Mouse (Mus musculus) gonadal fat pad, adult 2 months (tissue): Measurements from ENCODE around the gene Npat. TPM values are rescaled to one million over a fixed set of nuclear protein-coding genes. Genes with fewer than 3 reads are reported as not detected.

Source experiments
- DNase-seq: peaks from one replicate; pipeline ENCODE4 v3.0.0-alpha.2; 2012; ENCODE audit warnings: low read depth
- polyA plus RNA-seq: library from polyadenylated mRNA; depleted of rRNA; stranded (reverse); fragments of >200 nt; gene quantifications from 2 replicates; pipeline ENCODE4 v1.2.3, GENCODE M21; 2012; rRNA removed

Npat gene
- polyA plus RNA-seq = 2.9 and 6.2 TPM in 2 replicates

DNA sequence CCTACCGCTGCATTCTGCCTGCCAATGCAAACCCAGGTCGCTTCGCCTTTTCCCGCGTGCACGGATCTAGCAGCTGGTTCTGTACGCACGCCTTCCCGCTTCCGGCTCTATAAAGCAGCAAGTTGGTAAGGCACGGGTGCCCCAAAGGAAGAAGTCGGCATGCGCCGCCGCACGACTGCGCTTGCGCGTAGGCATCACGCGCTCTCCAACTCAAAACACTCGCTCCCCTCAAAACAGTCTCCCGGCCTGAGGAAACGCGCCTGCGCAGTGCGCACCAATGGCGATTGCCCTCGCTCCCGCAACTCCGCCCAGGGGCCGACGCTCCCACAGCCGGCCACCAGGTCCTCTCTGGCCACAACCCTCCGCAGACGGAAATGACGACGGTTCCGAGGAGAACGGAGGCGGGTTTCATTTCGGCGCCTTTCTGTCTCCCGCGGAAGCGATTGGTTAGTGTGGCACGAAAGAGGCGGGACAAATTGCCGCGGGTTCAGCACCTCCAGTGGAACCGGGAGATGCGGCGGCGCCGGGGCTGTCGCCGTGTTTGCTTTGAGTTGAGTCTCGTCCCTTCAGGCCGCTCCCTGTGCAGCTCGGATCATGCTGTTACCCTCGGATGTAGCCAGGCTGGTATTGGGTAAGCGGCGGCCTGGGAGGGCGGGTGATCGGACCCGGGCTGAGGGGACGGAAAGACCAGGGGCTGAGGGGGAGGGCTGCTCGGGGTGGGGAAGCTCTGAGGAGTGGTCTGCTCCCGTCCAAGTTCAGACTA, at the start of gene Npat, which contains the start of gene Atm:
Gene Npat, plus strand, starts transcription at position 490 of the 763 bp plus-strand sequence.
Gene Atm, minus strand, starts transcription at position 183 of the 763 bp plus-strand sequence.
- peak; percentile 91 for DNase-seq

DNA sequence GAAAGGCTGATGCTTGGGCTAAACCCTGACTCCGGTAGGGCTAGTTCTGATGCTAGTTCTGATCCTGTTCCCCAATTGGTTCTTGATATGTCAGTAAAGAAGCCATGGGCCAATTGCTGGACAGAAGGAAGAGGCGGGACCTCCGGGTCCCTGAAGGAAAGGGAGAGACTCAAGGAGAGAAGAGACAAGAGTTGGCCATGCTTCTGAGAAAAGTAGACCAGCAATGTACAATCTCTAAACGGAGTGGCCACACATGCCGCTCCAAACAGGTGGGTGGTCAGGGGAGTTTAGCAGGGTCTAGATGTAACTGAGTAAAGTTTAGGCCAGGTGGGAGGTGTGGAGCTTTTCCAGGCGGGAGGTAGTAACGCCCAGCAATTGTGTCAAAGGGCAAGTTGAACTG, 28.8 kb upstream of the Npat start:
- DNase-seq = no peak

DNA sequence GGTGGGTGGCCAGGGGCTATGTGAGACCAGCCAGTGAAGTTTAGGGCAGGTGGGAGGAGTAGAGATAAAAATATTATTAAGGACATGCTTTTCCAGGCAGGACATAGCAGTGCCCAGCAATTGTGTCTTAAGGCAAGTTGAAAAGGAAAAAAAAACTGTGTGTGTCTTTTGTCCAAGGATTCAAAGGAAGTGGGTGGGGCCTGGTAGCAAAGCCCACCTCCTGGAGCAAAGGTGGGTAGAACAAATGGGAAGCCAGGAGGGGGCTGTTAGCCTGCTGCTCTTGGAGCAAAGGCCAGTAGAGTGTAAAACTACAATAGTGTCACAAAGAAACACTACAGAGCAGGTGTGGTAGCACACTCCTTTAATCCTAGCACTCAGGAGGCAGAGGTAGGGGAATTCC, 22.8 kb upstream of the Npat start:
- no peak for DNase-seq

DNA sequence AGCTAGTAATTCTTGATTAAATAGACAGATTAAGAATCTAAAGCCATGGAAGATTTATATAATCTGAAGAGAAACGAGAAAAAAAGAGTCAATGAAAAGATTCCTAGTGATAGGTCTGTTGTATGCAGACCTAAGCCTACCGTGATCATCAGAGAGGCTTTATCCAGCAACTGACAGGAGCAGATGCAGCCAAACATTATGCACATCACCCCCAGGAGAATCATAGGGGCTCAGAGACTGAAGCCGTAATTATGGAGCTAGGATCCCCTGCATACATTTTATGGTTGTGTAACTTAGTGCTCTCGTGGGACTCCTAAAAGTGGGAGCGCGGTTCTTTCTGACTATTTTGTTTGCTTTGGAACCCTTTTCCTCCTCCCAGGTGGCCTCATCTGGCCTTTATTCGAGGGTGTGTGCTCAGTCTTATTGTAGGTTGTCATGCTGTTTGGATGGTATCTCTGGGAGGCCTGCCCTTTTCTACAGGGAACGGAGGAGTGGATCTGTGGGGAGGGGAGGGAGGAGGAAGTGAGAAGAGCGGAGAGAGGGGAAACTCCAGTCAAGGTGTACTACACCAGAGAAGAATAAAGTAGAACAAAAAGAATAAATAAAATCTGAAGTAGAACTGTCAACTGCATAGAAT, 19.4 kb upstream of the Npat start:
- DNase-seq = no peak

DNA sequence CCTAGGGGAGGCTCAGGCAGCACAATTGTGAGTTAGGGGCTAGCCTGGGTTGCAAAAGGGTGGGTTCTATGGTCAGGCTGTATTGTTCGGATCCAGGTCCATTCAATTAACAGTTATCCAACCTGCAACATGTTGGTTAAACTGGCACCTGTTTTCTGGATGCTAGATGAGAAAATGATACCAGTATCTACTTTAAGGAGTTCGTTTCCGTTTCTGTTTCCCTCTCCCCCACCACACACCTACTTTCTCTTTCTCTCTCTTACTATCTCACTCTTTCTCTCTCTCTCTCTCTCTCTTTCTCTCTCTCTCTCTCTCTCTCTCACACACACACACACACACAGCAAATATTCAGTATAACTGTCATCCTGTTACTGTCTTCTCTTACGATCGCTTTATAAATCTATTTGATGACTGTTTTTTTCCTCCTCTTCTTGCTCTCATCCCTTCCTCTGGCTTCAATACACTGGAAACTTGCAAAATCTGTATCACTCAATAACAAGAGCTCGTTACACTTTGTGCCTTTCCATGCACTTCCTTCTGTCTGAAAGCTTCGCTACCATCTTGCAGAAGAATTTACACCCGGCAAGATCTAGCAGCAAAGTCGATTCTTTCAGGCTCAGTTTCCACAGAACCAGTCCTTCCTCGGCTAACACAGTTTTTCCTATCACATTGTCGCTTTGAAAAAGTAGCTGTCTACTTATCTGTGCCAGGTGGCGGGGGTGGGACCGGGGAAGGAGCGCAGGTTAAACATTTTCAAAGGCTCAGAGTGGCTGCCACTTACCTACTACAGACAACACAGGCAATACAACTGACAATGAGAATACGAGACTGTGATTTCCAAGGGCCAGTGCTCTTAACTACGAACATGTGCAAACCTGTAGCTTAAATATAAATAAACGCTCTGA, 1.2 kb upstream of the Npat start:
- no peak for DNase-seq

DNA sequence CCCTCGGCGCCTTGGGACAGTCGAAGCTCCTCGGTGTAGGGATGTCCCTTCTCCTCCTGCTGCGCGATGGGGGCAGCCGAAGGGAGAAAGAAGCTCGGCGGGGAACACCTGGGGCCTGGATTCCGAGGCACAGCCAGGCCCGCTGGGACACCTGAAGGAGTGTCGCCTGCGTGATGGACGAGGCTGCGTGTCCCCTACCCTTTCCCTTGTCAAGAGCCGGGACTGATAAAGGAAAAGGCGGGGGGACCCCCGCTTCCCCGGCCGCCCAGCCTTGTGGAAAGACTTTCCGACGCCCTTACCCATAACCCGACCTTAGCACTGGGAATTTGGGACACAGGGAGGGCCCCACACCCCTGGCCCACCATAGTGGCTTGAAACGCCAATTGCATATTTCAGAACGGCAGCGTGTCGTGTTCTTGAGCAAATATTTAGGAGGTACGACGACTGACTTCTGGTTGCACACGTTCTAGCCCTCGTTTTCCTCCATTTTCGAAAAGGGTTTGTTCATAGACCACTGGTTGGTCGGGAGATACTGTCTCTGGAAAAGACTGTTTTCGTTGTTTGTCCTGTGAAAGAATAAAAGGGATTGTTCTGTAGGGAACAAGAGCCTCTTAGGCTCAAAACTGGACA, 604 bp downstream of the Npat start:
- no peak for DNase-seq

DNA sequence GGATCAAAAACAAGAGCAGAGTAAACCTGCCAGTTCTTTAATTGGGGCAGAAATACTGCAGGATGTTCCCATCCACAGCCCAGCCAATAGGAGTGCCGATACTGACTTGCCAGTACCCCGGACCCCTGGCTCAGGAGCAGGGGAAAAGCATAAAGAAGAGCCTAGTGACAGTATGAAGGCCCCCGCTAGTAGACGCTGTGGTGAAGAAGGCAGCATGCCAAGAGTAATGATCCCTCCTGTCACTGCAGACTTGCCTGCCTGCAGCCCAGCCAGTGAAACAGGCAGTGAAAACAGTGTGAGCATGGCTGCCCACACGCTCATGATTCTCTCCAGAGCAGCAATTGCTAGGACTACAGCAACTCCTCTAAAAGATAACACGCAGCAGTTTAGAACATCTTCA, 33.8 kb downstream of the Npat start:
- DNase-seq = no peak

DNA sequence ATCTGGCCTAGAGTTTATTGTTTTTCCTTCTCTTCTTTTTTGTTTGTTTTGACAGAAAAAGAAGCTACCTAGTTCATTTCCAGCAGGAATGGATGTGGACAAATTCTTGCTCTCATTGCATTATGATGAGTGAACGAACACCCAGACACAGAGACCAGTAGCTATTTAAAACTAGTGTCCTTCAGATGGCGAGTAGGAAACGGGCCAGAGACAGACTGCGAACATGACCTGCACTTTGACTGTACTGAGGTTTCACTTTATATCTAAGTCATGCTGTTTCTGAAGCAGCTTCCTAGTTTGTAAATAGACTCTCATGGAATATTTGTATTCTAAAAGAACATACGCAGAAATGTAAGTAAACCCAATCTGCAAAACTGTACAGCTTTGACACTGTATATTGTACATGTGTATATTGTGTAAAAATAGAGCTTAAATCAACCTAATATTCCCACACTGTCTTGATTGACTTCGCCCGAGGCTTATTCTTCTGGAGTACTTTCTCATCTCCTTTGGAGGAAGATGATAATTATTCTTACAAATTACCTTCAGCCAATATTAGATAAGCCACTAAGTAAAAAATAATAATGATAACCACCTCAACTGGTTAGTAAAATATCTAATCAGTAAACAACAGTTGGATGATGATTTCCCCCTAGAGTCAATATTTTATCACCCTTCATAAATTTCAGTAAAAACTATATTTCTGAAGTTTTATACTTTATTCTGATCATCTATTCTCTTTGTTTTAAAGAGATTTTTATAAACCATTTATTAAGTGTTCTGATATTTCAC, 35.9 kb downstream of the Npat start:
- no peak for DNase-seq

DNA sequence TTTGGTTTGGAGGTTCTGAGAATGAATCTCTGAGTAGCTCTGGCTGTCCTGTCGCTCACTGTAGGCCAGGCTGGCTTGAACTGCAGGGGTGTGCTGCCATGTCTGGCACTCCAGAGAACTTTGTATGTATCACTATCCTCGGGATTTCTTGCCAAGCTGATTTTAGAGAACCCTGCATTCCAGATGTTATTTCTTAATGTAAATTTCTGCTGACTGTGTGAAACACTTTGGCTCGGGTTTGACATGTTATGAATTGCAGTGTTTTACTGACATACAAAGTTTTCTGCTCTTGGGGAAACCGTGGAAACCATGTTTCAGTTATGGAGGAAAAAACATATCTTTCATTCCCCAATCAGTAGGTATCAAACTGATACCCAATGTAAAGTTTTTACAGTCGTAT, 38.9 kb downstream of the Npat start:
- DNase-seq = no peak

DNA sequence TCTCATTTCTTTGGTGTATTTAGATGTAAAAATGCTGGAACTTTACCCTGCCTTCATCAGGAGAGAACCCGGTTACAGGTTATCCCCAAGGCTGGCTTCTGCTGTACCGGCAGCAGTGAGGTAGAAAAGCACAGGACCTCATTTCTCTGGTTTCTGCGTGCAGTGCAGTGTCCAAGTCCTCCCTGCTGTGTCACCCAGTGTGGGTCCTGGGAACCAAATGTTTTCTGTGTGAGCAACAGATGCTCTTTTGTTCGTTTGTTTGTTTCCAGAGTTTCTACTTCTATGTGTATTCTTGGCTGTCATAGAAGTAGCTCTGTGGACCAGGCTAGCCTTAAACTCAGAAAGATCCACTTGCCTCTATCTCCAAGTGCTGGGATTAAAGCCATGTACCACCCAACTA, 45.0 kb downstream of the Npat start:
- DNase-seq = no peak

DNA sequence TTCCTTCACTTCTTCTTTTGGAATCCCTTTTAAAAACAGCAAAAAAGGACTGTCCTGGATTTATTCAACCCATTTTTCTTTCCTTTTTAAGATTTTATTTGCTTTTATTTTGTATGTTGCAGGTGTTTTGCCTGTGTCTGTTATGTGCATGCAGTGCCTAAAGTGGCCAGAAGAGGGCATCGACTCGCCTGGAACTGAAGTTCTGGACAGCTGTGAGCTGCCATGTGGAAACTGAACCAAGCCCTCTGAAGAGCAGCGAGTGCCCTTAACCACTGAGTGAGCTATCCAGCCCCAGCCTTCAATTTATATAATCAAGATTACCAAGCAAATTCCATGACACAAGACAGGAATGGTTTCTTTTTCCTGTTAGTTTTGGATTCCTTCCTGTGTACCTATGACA, 57.9 kb downstream of the Npat start:
- DNase-seq = no peak

DNA sequence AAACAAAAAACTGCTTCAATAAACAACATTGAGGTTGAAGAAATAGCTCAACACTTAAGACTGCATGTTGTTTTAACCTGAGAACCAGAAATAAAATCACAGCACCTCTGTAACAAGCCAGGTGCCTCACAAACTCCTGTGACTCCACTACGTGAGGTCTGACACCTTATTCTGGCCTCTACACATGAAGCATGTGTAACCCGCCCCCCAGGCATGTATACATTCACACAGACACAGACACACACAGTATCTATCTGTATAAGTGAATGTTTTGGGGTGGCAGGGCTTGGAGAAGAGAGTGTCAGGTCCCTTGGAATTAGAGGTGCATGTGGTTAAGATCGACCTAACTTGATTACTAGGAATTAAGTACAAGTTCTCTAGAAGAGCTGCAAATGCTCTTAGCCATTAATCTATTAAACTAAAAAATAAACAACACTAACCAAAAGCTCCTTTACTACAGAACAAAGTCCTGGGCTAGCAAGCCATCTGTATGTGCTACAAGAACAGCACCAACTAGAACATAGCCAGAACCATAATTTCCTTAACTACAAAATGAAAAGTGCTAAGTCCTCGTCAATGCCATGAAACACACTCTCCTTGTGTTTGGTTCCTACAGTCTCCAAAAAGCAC, 60.2 kb downstream of the Npat start:
- DNase-seq = no peak

DNA sequence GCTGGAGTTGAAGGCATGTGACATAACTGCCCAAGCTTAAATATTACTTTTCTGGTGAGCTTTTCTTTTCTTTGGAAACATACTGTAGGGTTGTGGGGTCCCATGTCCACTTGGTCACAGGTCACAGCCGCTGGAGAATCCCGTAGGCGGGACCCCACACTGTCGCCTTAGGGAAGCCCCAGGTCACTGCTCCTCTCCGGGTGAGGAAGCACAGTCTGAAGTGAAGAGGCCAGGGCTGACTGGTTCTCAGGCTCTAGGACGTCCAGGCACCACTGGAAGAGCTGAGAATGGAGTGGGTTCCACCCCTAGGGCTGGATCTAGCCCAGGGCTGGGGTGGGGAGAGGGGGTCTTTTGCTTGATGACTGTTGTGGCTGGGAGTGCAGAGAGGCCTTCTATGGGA, 61.8 kb downstream of the Npat start:
- DNase-seq = no peak

DNA sequence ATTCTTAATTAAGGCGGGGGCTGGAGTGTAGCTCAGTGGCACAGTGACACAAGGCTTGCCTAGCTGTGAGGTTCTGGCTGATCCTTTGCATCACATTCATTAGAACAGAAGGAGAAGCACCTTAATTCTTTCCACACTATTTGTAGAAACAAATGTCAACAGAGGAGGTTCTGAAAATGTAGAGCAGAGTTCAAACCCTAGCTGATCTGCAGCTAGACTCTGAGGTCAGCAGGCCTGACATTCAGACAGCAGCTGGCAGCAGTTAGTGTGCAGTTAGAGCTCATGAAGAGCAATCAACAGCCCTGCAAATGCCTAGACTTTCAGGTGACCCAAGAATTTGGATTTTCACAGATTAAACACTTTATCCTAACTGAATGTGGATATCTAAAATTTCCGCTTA, 64.7 kb downstream of the Npat start:
- DNase-seq = no peak

DNA sequence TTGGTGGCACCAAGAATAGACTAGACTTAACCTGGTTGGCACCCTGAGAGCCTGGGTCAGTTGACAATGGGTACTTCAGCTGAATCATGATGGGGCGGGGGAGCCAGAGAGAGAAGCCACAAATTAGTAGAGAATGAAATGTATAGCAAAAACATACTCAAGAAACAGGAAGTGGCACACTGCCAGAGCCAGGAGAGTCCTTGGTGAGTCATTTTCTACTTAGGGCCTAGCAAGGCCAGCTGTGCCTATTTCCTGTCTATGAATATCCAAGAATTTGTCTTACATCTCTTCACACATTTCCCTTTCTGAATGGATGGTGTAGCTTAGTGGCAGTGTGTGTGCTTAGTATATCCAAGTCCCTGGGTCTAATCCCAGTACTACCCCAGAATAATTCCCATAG, 66.5 kb downstream of the Npat start:
- no peak for DNase-seq

DNA sequence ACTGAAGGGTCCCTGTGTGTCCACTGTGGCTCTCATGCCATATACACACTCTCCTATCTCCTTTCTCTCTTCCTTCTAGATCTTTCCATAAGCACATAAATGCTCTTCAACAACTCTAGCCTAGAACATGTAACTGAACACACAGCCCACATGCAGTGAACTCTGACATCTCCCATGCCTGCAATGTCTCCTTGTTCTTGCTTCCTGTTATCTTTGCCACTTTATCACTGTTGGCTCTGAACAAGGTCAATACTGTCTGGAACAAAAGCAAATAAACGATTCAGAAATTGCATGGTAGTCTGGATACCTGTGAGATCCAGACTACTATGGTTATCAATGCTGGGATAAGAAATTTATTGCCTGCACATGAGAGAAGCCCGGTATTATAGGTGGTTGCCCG, 67.0 kb downstream of the Npat start:
- no peak for DNase-seq

DNA sequence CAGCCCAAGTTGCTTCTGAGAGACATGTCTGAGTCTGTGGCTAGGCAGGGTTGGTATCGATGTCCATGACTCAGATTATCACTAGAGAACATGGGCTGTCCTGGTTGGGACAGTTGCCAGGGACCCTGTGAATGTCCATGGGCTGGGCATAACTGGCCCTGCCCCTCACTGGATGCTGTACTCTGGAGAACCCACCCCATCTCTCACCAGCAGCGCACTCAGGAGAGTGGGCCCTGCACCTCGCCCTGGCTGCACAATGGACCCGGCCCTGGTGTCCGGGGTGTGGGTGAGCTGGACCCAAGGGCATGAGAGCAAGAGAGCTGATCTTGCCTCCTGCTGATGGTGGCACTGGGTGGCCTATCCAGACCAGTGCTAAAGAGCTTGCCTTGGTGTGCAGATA, 68.1 kb downstream of the Npat start:
- no peak for DNase-seq

DNA sequence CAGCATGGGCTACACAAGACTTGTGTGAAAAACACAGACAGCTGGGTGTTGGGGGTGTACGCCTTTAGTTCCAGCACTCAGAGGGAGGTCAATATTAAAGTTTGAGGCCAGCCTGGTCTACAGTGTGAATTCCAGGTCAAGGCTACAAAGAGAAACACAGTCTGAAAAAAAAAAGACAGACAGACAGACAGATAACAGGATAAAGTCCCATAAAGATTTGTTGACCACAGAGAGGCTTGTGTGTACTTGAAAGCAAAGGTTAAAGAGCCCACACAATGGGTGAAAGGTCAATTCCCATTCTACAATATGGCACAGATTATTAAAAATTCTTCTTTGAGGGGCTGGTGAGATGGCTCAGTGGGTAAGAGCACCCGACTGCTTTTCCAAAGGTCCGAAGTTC, 70.3 kb downstream of the Npat start:
- no peak for DNase-seq

DNA sequence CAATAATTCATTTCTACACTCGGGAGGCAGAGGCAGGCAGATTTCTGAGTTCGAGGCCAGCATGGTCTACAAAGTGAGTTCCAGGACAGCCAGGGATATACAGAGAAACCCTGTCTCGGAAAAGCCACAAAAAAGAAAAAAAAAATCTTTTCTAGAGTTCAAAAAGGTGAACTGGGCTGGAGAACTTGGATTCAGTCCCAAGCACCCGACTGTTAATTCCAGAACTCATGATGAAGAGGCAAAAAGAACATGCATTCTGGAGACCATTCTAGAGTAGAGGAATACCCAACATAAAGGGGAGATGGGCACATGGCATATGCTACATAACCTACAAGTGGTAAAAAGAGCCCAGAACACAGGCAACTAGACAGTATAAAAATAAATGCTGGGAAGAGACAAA, 71.0 kb downstream of the Npat start:
- DNase-seq = no peak

DNA sequence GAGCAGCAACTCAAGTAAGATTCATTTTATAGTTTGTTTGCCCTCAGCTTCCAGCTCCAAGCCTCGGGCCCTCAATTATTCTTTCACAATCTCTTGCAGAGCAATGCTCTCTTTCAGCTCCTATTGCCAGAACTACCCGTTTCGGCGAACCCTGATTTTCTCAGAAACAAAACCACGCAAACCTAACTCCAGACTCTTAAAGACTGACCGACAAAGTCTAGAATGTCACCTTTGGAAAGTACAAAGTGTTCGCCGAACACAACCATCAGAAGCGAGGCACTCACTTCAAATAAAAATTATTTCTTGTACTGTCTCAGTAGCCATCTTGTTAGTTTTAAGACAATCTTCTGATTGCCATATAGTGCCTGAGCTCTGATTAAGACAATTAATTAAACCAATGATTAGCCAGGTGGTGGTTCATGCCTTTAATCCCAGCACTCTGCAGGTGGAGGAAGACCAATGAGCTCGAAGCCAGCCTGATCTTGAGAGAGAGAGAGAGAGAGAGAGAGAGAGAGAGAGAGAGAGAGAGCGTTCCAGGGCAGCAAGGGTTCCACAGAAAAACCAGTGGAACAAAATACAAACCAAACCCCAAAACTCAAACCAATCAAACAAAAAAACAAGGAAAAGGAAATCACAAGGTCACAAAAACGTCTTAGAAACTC, 72.6 kb downstream of the Npat start:
- DNase-seq = no peak
